Mouse (Mus musculus): ENCODE data around the gene Nup214. TPM values are rescaled to one million over a fixed set of nuclear protein-coding genes. Genes with fewer than 3 reads are reported as not detected.

Nup214 gene
- total RNA-seq, 1 experiment: 74.3 TPM

DNA sequence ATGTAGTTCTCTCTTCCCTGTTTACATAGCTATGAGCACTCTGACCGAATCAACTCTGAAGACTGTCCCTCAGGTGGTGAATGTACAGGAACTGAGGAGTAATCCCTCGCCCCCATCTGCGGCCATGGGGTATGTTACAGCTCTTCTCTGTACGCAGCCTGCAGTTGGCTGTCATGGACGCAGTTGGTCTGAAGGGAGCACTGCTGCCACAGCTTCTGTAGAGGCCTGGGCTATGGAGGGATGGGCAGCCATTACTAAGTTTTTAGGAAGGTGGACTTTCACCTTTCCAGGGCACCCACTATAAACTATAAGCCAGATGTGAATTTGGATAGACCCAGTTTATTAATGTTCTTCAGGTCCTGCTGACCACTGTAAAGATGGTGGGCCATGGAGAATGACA, 46.0 kb downstream of the Nup214 start:
- H3K4me3 ChIP-seq (ENCODE audit: insufficient read depth in 1 of 2, low read depth in 1 of 2, low read length in 2 of 2, poor library complexity in 1 of 2, severe bottlenecking in 1 of 2): no peak overlapping the region
- no peak overlapping the region for H3K9ac ChIP-seq (ENCODE audit: insufficient read depth, low read depth, low read length, poor library complexity, severe bottlenecking)
- H3K4me1 ChIP-seq (ENCODE audit: control insufficient read depth in 2 of 2, insufficient read depth in 2 of 2, low read length in 2 of 2, poor library complexity in 1 of 2): no peaks in the 10 kb centered on the region
- H3K9me3 ChIP-seq (ENCODE audit: control insufficient read depth, insufficient read depth, low read depth, low read length): no peaks in the 10 kb centered on the region
- peaks cover 46% of the 10 kb centered on the region for H3K36me3 ChIP-seq (ENCODE audit: control insufficient read depth, insufficient read depth, low read length, poor library complexity, severe bottlenecking)
- in situ Hi-C loops (cut with MboI; ENCODE audit: low sequenced_read_pairs in 2 of 2, unreplicated experiment in 2 of 2): no loop called here
- H3K27ac ChIP-seq (ENCODE audit: insufficient read depth, low read depth, low read length, poor library complexity, severe bottlenecking): no peak overlapping the region
- DNase-seq (ENCODE audit: low read depth, low spot score): no peak
- TF ChIP-seq HCFC1 (IDR thresholded peaks at IDR 0.05; ENCODE audit: borderline replicate concordance, insufficient read depth, low read length) (no peak), ZC3H11A (IDR thresholded peaks at IDR 0.05; ENCODE audit: borderline replicate concordance, low read depth, low read length) (no peak), CHD2 (IDR thresholded peaks at IDR 0.05; ENCODE audit: low read depth, low read length) (no peak), MAFK (IDR thresholded peaks at IDR 0.05; ENCODE audit: insufficient read depth, low read depth, low read length) (no peak), ZNF384 (IDR thresholded peaks at IDR 0.05; ENCODE audit: low read depth, low read length) (no peak)

GRCm38 (mm10) chr2:32024372-32024771, 50.1 kb downstream of the Nup214 start:
- Histone ChIP-seq H3K27ac (ENCODE audit: insufficient read depth, low read depth, low read length, poor library complexity, severe bottlenecking) (no peak overlapping the region), H3K9ac (ENCODE audit: insufficient read depth, low read depth, low read length, poor library complexity, severe bottlenecking) (no peak overlapping the region), H3K4me1 (ENCODE audit: control insufficient read depth in 2 of 2, insufficient read depth in 2 of 2, low read length in 2 of 2, poor library complexity in 1 of 2) (no peaks in the 10 kb centered on the region; a peak in 1 of 4 replicates), H3K9me3 (ENCODE audit: control insufficient read depth, insufficient read depth, low read depth, low read length) (no peaks in the 10 kb centered on the region), H3K36me3 (ENCODE audit: control insufficient read depth, insufficient read depth, low read length, poor library complexity, severe bottlenecking) (peaks cover 40% of the 10 kb centered on the region), H3K4me3 (ENCODE audit: insufficient read depth in 1 of 2, low read depth in 1 of 2, low read length in 2 of 2, poor library complexity in 1 of 2, severe bottlenecking in 1 of 2) (no peak overlapping the region)
- in situ Hi-C loops (cut with MboI; ENCODE audit: low sequenced_read_pairs in 2 of 2, unreplicated experiment in 2 of 2): no loop called here
- TF ChIP-seq ZNF384 (IDR thresholded peaks at IDR 0.05; ENCODE audit: low read depth, low read length): no peak
- TF ChIP-seq ZC3H11A (IDR thresholded peaks at IDR 0.05; ENCODE audit: borderline replicate concordance, low read depth, low read length): no peak
- TF ChIP-seq HCFC1 (IDR thresholded peaks at IDR 0.05; ENCODE audit: borderline replicate concordance, insufficient read depth, low read length): no peak
- no peak for TF ChIP-seq MAFK (IDR thresholded peaks at IDR 0.05; ENCODE audit: insufficient read depth, low read depth, low read length)
- no peak for TF ChIP-seq CHD2 (IDR thresholded peaks at IDR 0.05; ENCODE audit: low read depth, low read length)
- no peak for DNase-seq (ENCODE audit: low read depth, low spot score)

DNA sequence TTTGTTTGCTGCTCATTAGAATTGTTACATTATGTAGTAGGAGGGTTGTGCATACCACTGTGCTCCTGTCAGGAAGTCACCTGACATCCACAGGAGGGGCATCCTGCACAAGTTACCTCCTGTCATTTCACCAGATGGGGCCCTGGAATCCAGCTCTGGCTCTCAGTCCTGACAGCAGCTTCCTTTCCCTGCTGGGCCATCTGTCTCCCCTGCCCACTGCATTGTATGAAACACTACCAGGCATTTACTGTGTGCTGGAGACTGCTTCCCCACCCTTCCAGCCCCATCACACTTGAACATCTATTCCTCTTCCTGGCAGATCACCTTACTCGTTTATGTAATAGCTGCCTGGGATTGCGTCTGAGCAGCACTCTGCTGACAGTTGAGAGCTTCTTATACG, 55.4 kb downstream of the Nup214 start:
- Histone ChIP-seq H3K9ac (ENCODE audit: insufficient read depth, low read depth, low read length, poor library complexity, severe bottlenecking) (no peak overlapping the region), H3K4me1 (ENCODE audit: control insufficient read depth in 2 of 2, insufficient read depth in 2 of 2, low read length in 2 of 2, poor library complexity in 1 of 2) (no peaks in the 10 kb centered on the region; a peak in 1 of 4 replicates), H3K4me3 (ENCODE audit: insufficient read depth in 1 of 2, low read depth in 1 of 2, low read length in 2 of 2, poor library complexity in 1 of 2, severe bottlenecking in 1 of 2) (no peak overlapping the region), H3K27ac (ENCODE audit: insufficient read depth, low read depth, low read length, poor library complexity, severe bottlenecking) (no peak overlapping the region), H3K9me3 (ENCODE audit: control insufficient read depth, insufficient read depth, low read depth, low read length) (no peaks in the 10 kb centered on the region), H3K36me3 (ENCODE audit: control insufficient read depth, insufficient read depth, low read length, poor library complexity, severe bottlenecking) (peaks cover 51% of the 10 kb centered on the region)
- TF ChIP-seq HCFC1 (IDR thresholded peaks at IDR 0.05; ENCODE audit: borderline replicate concordance, insufficient read depth, low read length) (no peak), ZNF384 (IDR thresholded peaks at IDR 0.05; ENCODE audit: low read depth, low read length) (no peak), MAFK (IDR thresholded peaks at IDR 0.05; ENCODE audit: insufficient read depth, low read depth, low read length) (no peak), CHD2 (IDR thresholded peaks at IDR 0.05; ENCODE audit: low read depth, low read length) (no peak), ZC3H11A (IDR thresholded peaks at IDR 0.05; ENCODE audit: borderline replicate concordance, low read depth, low read length) (no peak)
- no peak for DNase-seq (ENCODE audit: low read depth, low spot score)
- in situ Hi-C loops (cut with MboI; ENCODE audit: low sequenced_read_pairs in 2 of 2, unreplicated experiment in 2 of 2): no loop called here

DNA sequence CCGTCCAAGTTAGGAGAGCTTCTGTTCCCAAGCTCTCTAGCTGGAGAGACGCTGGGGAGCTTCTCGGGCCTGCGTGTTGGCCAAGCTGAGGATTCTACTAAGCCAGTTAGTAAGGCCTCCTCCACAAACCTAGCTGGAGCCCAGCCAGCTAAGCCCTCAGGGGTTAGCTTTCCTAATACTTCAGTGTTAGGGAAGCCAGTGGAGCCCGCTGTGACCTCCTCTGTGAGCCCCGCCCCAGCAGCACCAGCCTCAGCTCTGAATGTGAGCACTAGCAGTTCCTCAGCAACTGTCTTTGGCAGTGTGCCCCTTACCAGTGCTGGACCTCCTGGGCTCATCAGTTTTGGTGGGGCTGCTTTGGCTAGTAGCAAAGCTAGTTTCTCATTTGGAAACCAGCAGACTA, 59.2 kb downstream of the Nup214 start:
- Histone ChIP-seq H3K36me3 (ENCODE audit: control insufficient read depth, insufficient read depth, low read length, poor library complexity, severe bottlenecking) (peaks cover 48% of the 10 kb centered on the region), H3K27ac (ENCODE audit: insufficient read depth, low read depth, low read length, poor library complexity, severe bottlenecking) (no peak overlapping the region), H3K4me3 (ENCODE audit: insufficient read depth in 1 of 2, low read depth in 1 of 2, low read length in 2 of 2, poor library complexity in 1 of 2, severe bottlenecking in 1 of 2) (no peak overlapping the region), H3K9ac (ENCODE audit: insufficient read depth, low read depth, low read length, poor library complexity, severe bottlenecking) (no peak overlapping the region), H3K9me3 (ENCODE audit: control insufficient read depth, insufficient read depth, low read depth, low read length) (no peaks in the 10 kb centered on the region), H3K4me1 (ENCODE audit: control insufficient read depth in 2 of 2, insufficient read depth in 2 of 2, low read length in 2 of 2, poor library complexity in 1 of 2) (no peaks in the 10 kb centered on the region)
- TF ChIP-seq MAFK (IDR thresholded peaks at IDR 0.05; ENCODE audit: insufficient read depth, low read depth, low read length) (no peak), ZNF384 (IDR thresholded peaks at IDR 0.05; ENCODE audit: low read depth, low read length) (no peak), HCFC1 (IDR thresholded peaks at IDR 0.05; ENCODE audit: borderline replicate concordance, insufficient read depth, low read length) (no peak)
- no peak for DNase-seq (ENCODE audit: low read depth, low spot score)
- in situ Hi-C loops (cut with MboI; ENCODE audit: low sequenced_read_pairs in 2 of 2, unreplicated experiment in 2 of 2): no loop called here

GRCm38 (mm10) chr2:32034206-32034605, 60.0 kb downstream of the Nup214 start:
- Histone ChIP-seq H3K27ac (ENCODE audit: insufficient read depth, low read depth, low read length, poor library complexity, severe bottlenecking) (no peak overlapping the region), H3K36me3 (ENCODE audit: control insufficient read depth, insufficient read depth, low read length, poor library complexity, severe bottlenecking) (peaks cover 54% of the 10 kb centered on the region)
- no peak for TF ChIP-seq CHD2 (IDR thresholded peaks at IDR 0.05; ENCODE audit: low read depth, low read length)

More at GRCm38 (mm10) chr2:32034206-32034605, 60.0 kb downstream of the Nup214 start:
- no peaks in the 10 kb centered on the region for H3K9me3 ChIP-seq (ENCODE audit: control insufficient read depth, insufficient read depth, low read depth, low read length)
- H3K4me3 ChIP-seq (ENCODE audit: insufficient read depth in 1 of 2, low read depth in 1 of 2, low read length in 2 of 2, poor library complexity in 1 of 2, severe bottlenecking in 1 of 2): no peak overlapping the region
- in situ Hi-C loops (cut with MboI; ENCODE audit: low sequenced_read_pairs in 2 of 2, unreplicated experiment in 2 of 2): no loop called here
- no peaks in the 10 kb centered on the region for H3K4me1 ChIP-seq (ENCODE audit: control insufficient read depth in 2 of 2, insufficient read depth in 2 of 2, low read length in 2 of 2, poor library complexity in 1 of 2)
- no peak overlapping the region for H3K9ac ChIP-seq (ENCODE audit: insufficient read depth, low read depth, low read length, poor library complexity, severe bottlenecking)
- DNase-seq (ENCODE audit: low read depth, low spot score): no peak

Data from ES-E14 (cell line).